Mouse (Mus musculus) midbrain, embryonic 12.5 days (tissue): ENCODE data around the gene Rad9b. TPM values are rescaled to one million over a fixed set of nuclear protein-coding genes. Genes with fewer than 3 reads are reported as not detected.
"Not testable (repeated sequence)": the region's sequence is repeated elsewhere in the genome, so short reads cannot be mapped to it uniquely, and the experiment has no call there.

Experiments used
- ATAC-seq: fragments of 200-750 bp; cut with Nextera tagmentation; 2 replicates; pipeline ENCODE4 v1.8.0; 2017; ENCODE audit warnings: low read depth, moderate TSS enrichment, moderate library complexity; ENCODE audit not compliant: low FRiP score
- H3K27ac ChIP-seq: fragments of 300-500 bp; sonication (generic); replicated peaks from 2 replicates; pipeline ENCODE4 v1.5.1; 2016; ENCODE audit warnings: mild to moderate bottlenecking
- H3K27me3 ChIP-seq: fragments of 300-500 bp; sonication (generic); 2 replicates; pipeline ENCODE4 v1.6.1; 2016; ENCODE audit warnings: mild to moderate bottlenecking
- H3K36me3 ChIP-seq: fragments of 300-500 bp; sonication (generic); 2 replicates; pipeline ENCODE4 v1.6.1; 2016
- H3K4me1 ChIP-seq: fragments of 300-500 bp; sonication (generic); 2 replicates; pipeline ENCODE4 v1.6.1; 2016
- H3K4me2 ChIP-seq: fragments of 300-500 bp; sonication (generic); replicated peaks from 2 replicates; pipeline ENCODE4 v1.6.1; 2016; ENCODE audit warnings: mild to moderate bottlenecking, moderate library complexity
- H3K4me3 ChIP-seq: fragments of 300-500 bp; sonication (generic); 2 replicates; pipeline ENCODE4 v1.5.1; 2016; ENCODE audit warnings: mild to moderate bottlenecking
- H3K9ac ChIP-seq: fragments of 300-500 bp; sonication (generic); replicated peaks from 2 replicates; pipeline ENCODE4 v1.6.1; 2016; ENCODE audit warnings: mild to moderate bottlenecking, moderate library complexity
- H3K9me3 ChIP-seq: fragments of 300-500 bp; sonication (generic); 2 replicates; pipeline ENCODE4 v1.6.1; 2016; ENCODE audit warnings: mild to moderate bottlenecking
- WGBS: fragments of 180-500 bp; shearing (Covaris S2); methylation state at CpG from one replicate; pipeline ENCODE4 v1.1.7; 2016; 5-methylcytosine and 5-hydroxymethylcytosine counted together
- polyA plus RNA-seq: library from polyadenylated mRNA; unstranded; fragments of >200 nt; fragmentation: Nextera tagmentation; extraction: Ambion mirVana; gene quantifications from 2 replicates; pipeline ENCODE4 v1.2.1, GENCODE M21; 2016

Gene Rad9b
- polyA plus RNA-seq, 1 experiment from 2014 or later: 16.6 TPM

DNA sequence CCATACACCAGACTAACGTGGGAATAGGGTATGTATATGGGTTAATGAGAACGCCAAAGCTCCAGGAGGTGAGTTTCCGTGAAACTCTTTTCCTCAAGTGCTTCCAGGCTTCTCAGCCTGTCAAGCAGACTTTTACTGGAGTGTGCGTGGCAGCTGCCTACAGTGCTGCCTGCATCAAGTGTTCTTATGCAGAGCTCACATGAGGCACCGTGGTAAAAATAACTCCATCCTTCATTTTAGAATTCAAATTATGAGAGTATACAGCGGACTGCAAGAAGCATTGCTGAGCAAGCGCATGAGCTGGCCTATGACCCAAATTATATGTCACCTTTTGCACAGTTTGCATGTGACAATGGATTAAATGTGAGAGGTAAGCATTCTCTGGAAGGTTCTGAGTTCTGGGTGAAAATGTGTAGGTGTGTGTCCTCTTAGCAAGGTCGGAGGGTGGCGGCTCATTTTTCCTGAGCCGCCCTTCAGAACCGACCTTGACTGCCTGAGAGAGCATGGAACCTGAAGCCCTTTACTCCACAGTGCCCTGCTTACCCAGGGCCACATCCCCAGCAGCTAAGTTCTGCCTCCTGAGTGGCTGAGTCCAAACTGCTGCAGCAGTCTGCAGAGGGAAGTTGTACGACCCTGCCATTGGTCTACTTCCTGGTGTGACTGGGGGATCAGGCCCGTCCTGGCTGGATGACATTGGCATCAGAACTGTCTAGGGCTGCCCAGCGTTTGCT, 34.4 kb downstream of the Rad9b start:
- H3K9me3 ChIP-seq: no peaks in the 10 kb centered on the region
- no peak overlapping the region for H3K4me2 ChIP-seq
- H3K27me3 ChIP-seq: no peaks in the 10 kb centered on the region
- H3K4me3 ChIP-seq: no peak overlapping the region
- no peaks in the 10 kb centered on the region for H3K4me1 ChIP-seq
- WGBS: 86% methylated on average over 14 of the region's 14 CpGs
- H3K9ac ChIP-seq: no peak overlapping the region
- H3K36me3 ChIP-seq: peaks cover 45% of the 10 kb centered on the region
- no peak for ATAC-seq
- H3K27ac ChIP-seq: no peak overlapping the region

DNA sequence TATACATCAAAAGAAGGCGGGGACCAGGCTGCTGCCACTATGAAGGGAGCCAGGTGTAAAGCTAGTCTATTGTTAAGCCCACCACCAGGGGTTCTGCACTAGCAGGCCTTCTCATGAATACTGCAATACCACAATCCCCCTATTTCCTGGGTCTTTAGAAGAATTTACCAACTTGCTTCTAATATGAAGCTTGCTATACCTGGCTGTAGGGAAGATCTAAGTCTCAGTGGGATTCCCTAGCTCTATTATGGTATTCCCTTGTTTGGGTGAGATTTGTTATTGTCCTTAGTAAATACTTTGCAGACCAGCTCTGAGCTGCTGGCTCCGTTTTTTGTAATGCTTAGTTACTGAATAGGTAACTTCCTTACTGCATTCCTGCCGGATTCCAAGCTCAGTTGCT, 35.1 kb downstream of the Rad9b start:
- H3K36me3 ChIP-seq: peaks cover 44% of the 10 kb centered on the region
- not testable (repeated sequence) for H3K27me3 ChIP-seq, H3K4me2 ChIP-seq, ATAC-seq, H3K9me3 ChIP-seq, H3K9ac ChIP-seq, H3K4me1 ChIP-seq, H3K27ac ChIP-seq, H3K4me3 ChIP-seq
- 77% methylated on average over 3 of the region's 3 CpGs for WGBS

DNA sequence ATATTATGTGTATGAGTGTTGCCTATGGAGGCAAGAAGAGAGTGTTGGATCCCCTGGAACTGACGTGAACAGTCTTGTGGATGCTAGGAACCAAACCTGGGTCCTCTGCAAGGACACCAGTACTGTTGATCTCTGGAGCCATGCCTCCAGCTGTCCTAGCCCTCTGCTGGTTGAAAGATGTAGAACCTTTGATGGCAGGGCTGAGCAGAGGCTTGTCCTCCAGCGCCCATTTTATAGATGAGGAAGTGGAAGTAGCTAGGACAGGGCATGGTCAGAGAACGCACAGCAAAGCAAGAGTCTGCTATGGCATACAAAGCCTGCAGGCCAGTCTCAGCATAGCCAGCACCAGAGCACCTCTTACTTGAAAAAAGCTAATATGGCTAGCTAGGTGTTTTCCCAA, 35.9 kb downstream of the Rad9b start:
- H3K36me3 ChIP-seq: peaks cover 52% of the 10 kb centered on the region
- WGBS: 80% methylated on average over 3 of the region's 3 CpGs
- no peak overlapping the region for H3K27ac ChIP-seq

DNA sequence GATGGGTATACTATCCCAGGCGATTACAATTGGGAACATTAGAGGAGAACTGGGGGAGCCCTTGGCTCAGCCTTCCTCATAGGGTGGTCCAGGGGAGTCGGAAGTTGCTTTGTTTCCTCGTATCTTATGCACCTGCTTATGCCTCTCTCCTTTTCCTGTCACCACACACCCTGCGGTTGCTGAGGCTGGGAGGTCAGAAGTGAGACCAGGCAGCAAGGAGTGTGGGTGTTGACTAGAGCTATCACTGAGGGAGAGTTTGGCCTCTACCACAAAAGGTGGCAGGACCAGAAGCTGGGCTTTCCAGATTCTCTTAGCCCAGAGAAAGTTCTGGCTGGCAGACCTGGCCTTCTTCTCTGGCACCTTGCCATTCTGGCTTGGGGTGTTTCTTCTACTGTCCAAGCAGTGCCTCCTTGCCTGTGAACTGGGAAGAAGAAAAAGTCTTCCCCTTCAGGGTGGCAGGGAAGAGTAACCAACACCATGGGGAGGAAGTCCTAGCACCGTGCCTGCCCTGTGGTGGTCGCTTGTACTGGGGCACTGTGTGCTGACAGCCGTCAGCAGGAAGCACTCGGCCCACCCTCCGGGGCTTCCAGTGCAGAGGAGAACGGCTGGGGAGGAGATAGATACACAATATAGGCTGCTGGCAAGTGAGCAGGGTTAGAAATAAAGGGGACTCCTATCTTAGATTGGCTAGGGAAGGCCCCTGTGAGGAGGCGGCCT, 36.5 kb downstream of the Rad9b start:
- Histone ChIP-seq H3K27me3 (no peaks in the 10 kb centered on the region), H3K9ac (no peak overlapping the region), H3K4me1 (no peaks in the 10 kb centered on the region), H3K4me2 (no peak overlapping the region), H3K4me3 (no peak overlapping the region), H3K27ac (no peak overlapping the region), H3K9me3 (no peaks in the 10 kb centered on the region), H3K36me3 (peaks cover 53% of the 10 kb centered on the region)
- ATAC-seq: no peak
- 80% methylated on average over 11 of the region's 11 CpGs for WGBS

More for the DNA sequence above, 35.9 kb downstream of the Rad9b start:
- no peaks in the 10 kb centered on the region for H3K4me1 ChIP-seq
- no peak overlapping the region for H3K9ac ChIP-seq
- H3K9me3 ChIP-seq: no peaks in the 10 kb centered on the region
- no peak for ATAC-seq
- H3K4me3 ChIP-seq: no peak overlapping the region
- no peak overlapping the region for H3K4me2 ChIP-seq
- H3K27me3 ChIP-seq: no peaks in the 10 kb centered on the region

DNA sequence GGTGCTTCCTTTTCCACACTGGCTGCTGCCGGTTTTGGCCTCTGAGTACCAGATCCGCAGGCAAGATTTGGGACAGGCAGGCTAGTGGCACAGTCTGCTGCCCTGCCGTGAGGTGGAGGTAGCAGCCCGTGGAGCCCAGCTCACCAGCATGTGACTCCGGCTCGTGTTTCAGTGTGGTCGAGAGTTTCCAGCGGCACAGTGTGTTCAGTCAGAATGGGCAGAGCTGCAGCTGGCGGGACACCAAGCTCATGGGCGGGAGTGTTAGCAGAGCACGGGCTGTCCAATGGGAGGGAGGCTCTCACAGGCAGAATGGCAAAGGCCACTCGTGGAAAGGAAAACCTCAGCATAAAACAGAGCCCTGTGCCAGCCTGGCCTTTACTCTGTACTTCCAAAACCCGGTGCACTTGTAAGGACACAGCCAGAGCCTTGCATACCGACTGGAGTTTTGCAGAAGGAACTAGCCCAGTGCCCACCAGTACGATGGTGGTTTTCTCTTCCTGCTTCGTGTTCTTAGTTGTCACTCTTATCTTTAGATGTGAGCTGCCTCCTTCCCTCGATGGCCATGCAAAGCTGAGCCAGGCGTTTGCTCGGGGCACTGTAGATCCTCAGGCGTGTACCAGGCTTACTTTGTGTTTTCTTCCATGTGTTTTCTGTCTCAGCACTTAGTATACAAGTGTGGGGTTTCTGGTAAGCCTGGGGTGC, 38.9 kb downstream of the Rad9b start:
- Histone ChIP-seq H3K27ac (no peak overlapping the region), H3K4me3 (no peak overlapping the region), H3K4me1 (no peaks in the 10 kb centered on the region), H3K36me3 (peaks cover 48% of the 10 kb centered on the region), H3K4me2 (no peak overlapping the region), H3K9ac (no peak overlapping the region), H3K9me3 (no peaks in the 10 kb centered on the region), H3K27me3 (no peaks in the 10 kb centered on the region)
- WGBS: 79% methylated on average over 20 of the region's 20 CpGs
- ATAC-seq: no peak

DNA sequence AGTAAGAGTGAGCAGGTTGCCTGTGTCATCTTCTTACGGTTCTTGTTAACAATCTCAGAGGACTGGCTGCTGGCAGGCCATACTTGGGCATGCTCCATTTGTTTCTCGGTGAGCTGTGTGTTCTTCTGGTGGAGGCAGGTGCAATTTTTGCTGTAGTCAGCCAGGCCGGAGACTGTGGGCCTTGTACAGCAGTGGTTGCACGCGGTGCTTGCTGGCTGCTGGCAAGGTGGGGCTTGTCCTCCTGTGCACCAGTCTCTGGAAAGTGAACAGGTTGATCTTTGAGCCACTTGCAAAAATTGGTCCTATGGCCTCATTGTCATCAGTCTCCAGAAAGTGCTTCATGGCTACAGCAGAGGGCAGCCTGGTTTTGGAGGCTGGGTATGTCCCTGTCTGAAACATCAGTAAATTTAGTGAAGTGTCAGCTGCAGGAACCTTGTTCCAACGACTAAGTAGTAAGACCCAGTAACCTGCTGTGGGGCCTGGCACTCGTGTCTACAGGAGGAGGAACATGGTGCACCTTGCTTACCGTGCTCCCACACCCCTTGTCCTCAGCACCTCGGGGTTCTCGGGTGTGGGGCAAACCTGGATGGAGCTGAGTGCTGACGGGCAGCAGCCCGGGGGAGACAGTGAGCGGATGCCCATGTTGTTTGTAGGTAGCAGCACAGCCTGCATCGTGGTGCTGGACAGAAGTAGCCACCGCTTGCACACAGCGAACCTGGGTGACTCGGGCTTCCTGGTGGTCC, 40.9 kb downstream of the Rad9b start:
- no peaks in the 10 kb centered on the region for H3K4me1 ChIP-seq
- peaks cover 44% of the 10 kb centered on the region for H3K36me3 ChIP-seq
- ATAC-seq: no peak
- H3K9me3 ChIP-seq: no peaks in the 10 kb centered on the region
- H3K4me2 ChIP-seq: no peak overlapping the region
- H3K4me3 ChIP-seq: no peak overlapping the region
- H3K9ac ChIP-seq: no peak overlapping the region
- H3K27ac ChIP-seq: no peak overlapping the region
- 91% methylated on average over 17 of the region's 17 CpGs for WGBS
- no peaks in the 10 kb centered on the region for H3K27me3 ChIP-seq

DNA sequence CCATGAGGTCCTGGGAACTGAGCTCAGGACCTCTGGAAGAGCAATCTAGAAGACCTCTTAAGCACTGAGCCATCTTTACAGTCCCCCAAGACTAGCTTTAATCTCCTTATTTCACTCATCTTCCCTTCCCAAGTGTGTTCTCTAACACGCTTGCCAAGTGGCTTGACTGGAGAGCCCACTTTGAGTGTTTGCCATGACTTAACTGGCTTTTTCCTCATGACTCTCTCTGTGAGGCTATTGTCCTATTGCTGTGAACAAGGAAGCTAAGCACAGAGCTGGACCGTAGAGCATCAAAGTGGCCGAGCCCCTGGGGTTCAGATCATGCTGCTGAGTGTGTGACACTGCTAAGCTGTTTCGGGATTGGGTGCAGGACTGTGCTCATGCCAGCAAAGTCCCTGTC, 41.7 kb downstream of the Rad9b start:
- H3K27me3 ChIP-seq: no peaks in the 10 kb centered on the region
- H3K4me1 ChIP-seq: no peaks in the 10 kb centered on the region
- no peak overlapping the region for H3K4me3 ChIP-seq
- no peak overlapping the region for H3K4me2 ChIP-seq
- H3K9ac ChIP-seq: no peak overlapping the region
- WGBS: 83% methylated on average over 4 of the region's 4 CpGs
- H3K36me3 ChIP-seq: peaks cover 44% of the 10 kb centered on the region
- H3K9me3 ChIP-seq: no peaks in the 10 kb centered on the region
- 0 out of 2 replicates have a peak overlapping the region, but pooled peaks have one; percentile 39 for H3K27ac ChIP-seq
- no peak for ATAC-seq

DNA sequence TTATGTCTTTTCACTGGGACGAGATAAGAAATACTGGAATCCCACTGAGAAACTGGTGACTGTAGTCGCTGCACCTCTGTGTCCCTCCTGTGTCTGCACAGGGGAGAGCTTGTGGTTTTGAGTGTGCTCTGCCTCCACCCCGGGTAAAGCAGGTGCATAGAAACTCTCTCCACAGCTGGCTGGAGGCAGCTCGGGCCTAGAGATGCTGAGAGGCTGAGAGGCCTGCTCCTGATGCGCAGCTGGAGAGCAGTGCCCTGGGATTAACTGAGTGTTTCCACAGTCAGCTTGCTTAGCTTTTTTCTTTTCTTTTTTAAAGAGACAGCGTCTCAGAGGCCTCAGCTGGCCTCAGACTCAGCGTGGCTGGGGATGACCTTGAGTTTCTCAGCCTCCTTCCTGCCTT, 42.3 kb downstream of the Rad9b start:
- ATAC-seq: no peak
- no peak overlapping the region; the same call in 1 of the 2 replicates for H3K9ac ChIP-seq
- H3K4me3 ChIP-seq: no peak overlapping the region
- H3K27ac ChIP-seq: peak overlapping the region; percentile 39; the same call in 1 of the 2 replicates
- no peak overlapping the region for H3K4me2 ChIP-seq
- 52% methylated on average over 7 of the region's 7 CpGs for WGBS
- peaks cover 44% of the 10 kb centered on the region for H3K36me3 ChIP-seq
- H3K27me3 ChIP-seq: no peaks in the 10 kb centered on the region
- no peaks in the 10 kb centered on the region for H3K4me1 ChIP-seq
- no peaks in the 10 kb centered on the region for H3K9me3 ChIP-seq

DNA sequence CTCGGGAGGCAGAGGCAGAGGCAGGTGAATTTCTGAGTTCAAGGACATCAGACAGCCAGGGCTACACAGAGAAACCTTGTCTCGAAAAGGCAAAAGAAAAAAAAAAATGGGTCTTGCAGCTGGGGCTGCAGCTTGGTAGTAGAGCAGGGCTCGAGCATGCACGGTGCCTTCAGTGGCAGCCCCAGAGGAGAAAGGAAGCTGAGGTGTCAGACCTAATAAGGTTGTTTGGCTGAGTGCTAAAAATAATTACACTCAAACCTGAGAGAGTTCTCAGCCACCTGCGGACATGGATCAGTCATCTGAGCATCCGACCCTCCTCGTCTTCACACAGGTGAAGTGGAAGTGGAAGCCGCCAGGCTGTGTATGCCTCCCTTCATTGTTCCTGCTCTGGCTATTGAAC, 43.3 kb downstream of the Rad9b start:
- WGBS: 90% methylated on average over 8 of the region's 8 CpGs
- Histone ChIP-seq H3K4me3 (no peak overlapping the region), H3K27ac (no peak overlapping the region), H3K4me1 (no peaks in the 10 kb centered on the region), H3K27me3 (no peaks in the 10 kb centered on the region), H3K4me2 (no peak overlapping the region), H3K9me3 (no peaks in the 10 kb centered on the region), H3K9ac (no peak overlapping the region), H3K36me3 (peaks cover 44% of the 10 kb centered on the region)
- no peak for ATAC-seq

DNA sequence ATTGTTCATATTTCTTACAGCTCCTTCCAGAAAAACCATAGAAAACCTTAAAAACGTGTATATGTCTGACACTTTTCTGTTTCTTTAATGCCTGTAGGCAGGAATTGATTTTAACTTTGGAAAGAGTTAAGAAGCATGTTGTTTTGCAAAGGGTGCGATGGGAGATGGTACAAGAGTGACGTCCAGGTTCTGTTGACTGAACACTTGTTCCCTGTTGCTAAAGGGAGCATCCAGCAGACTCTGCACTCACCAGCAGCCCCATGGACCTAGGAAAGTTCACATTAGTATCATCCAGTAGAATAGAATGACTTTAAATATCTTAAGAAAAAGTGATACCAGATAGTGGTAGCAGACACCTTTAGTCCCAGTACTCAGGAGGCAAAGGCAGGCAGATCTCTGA, 47.5 kb downstream of the Rad9b start:
- no peak for ATAC-seq
- 90% methylated on average over 3 of the region's 3 CpGs for WGBS
- H3K36me3 ChIP-seq: peaks cover 10% of the 10 kb centered on the region; the same call in 1 of the 2 replicates
- H3K27ac ChIP-seq: no peak overlapping the region
- no peak overlapping the region for H3K4me2 ChIP-seq
- H3K4me1 ChIP-seq: peaks cover 7% of the 10 kb centered on the region; the same call in 1 of the 2 replicates
- no peak overlapping the region for H3K4me3 ChIP-seq
- no peaks in the 10 kb centered on the region for H3K9me3 ChIP-seq
- no peaks in the 10 kb centered on the region for H3K27me3 ChIP-seq
- H3K9ac ChIP-seq: no peak overlapping the region

DNA sequence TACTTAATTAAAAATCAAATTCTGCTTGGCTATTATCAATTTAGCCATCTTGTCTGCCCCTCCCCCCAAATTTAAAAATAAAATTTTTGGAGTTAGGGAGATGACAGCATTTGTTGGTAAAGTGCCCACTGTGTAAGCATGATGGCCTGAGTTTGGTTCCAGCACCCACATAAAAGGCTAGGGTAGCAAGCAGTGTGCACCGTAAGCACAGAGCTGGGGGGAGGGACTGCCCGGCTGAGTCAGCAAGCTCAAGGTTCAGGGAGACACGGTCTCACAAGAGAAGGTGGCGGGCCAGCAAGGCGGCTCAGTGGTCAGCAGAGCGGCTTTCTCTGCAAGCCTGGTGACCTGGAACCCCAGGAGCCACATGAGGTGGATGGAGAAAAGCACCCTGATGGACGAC, 48.6 kb downstream of the Rad9b start:
- no peak for ATAC-seq
- H3K9me3 ChIP-seq: no peaks in the 10 kb centered on the region
- H3K27me3 ChIP-seq: no peaks in the 10 kb centered on the region
- H3K4me3 ChIP-seq: no peak overlapping the region
- whole genome bisulfite sequencing: 91% methylated on average over 7 of the region's 7 CpGs
- H3K27ac ChIP-seq: no peak overlapping the region
- peaks cover 5% of the 10 kb centered on the region; the same call in 1 of the 2 replicates for H3K36me3 ChIP-seq
- H3K4me2 ChIP-seq: no peak overlapping the region
- H3K9ac ChIP-seq: no peak overlapping the region
- peaks cover 7% of the 10 kb centered on the region; the same call in 1 of the 2 replicates for H3K4me1 ChIP-seq
